Mouse (Mus musculus) liver, embryonic 11.5 days (tissue): ENCODE results near the gene Olfr854. TPM values are rescaled to one million over a fixed set of nuclear protein-coding genes. Genes with fewer than 3 reads are reported as not detected.

ENCODE experiments used
- ATAC-seq: fragments of 200-750 bp; cut with Nextera tagmentation; replicated peaks from 2 replicates; pipeline ENCODE4 v1.8.0; 2017; ENCODE audit warnings: moderate number of reproducible peaks, mild to moderate bottlenecking, moderate TSS enrichment, moderate library complexity; ENCODE audit not compliant: low FRiP score
- DNase-seq: peaks from one replicate; pipeline ENCODE4 v3.0.0-alpha.2; 2017; ENCODE audit warnings: low spot score
- H3K27ac ChIP-seq: fragments of 300-500 bp; sonication (generic); 2 replicates; pipeline ENCODE4 v1.5.1; 2014; ENCODE audit warnings: mild to moderate bottlenecking, low read depth, low read length, control low read depth
- H3K27me3 ChIP-seq: fragments of 300-500 bp; sonication (generic); replicated peaks from 2 replicates; pipeline ENCODE4 v1.6.1; 2014; ENCODE audit warnings: low read length, mixed read lengths; ENCODE audit not compliant: control insufficient read depth, insufficient read depth
- H3K36me3 ChIP-seq: fragments of 300-500 bp; sonication (generic); 2 replicates; pipeline ENCODE4 v1.6.1; 2014; ENCODE audit warnings: mild to moderate bottlenecking, low read length, moderate library complexity, mixed read lengths; ENCODE audit not compliant: control insufficient read depth, insufficient read depth
- H3K4me1 ChIP-seq: fragments of 300-500 bp; sonication (generic); replicated peaks from 2 replicates; pipeline ENCODE4 v1.6.1; 2014; ENCODE audit warnings: low read length, mixed read lengths; ENCODE audit not compliant: control insufficient read depth, insufficient read depth
- H3K4me2 ChIP-seq: fragments of 300-500 bp; sonication (generic); 2 replicates; pipeline ENCODE4 v1.6.1; 2014; ENCODE audit warnings: mild to moderate bottlenecking, control low read depth, moderate library complexity
- H3K4me3 ChIP-seq: fragments of 300-500 bp; sonication (generic); 2 replicates; pipeline ENCODE4 v1.5.1; 2014; ENCODE audit warnings: low read depth, low read length, control low read depth
- H3K9ac ChIP-seq: fragments of 300-500 bp; sonication (generic); 2 replicates; pipeline ENCODE4 v1.6.1; 2014; ENCODE audit warnings: low read depth, low read length, control low read depth
- H3K9me3 ChIP-seq: fragments of 300-500 bp; sonication (generic); 2 replicates; pipeline ENCODE4 v1.6.1; 2016; ENCODE audit warnings: low read length, inconsistent platforms, mixed read lengths; ENCODE audit not compliant: control insufficient read depth
- WGBS: fragments of 180-500 bp; shearing (Covaris S2); extraction: QIAGEN DNeasy Blood & Tissue Kit; methylation state at CpG from one replicate; pipeline ENCODE4 v1.1.7; 2014; 5-methylcytosine and 5-hydroxymethylcytosine counted together
- polyA plus RNA-seq: library from polyadenylated mRNA; unstranded; fragments of >200 nt; fragmentation: Nextera tagmentation; extraction: Ambion mirVana; gene quantifications from 2 replicates; pipeline ENCODE4 v1.2.1, GENCODE M21; 2014

The Olfr854 gene
- not detected in 2 replicates for polyA plus RNA-seq

DNA sequence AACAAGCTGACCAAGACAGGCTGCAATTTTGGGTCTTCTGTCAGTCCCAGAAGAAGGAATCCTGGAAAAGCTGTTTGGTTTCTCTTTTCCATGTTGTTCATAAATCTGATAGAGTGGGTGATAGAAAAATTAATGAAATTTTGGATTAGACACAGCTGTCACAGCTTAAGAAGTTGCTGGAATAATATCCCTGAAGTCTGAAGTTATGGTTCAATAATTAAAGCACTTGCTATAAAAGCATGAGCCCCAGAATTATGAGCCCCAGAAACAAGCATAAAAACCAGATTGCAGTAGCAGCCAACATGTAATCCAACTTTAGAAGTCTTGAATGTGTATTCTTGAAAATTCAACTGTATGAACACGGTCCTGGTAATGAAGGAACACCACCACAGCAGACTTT, at the start of gene Olfr854:
Olfr854 (minus strand) TSS at position 101 of the 400 bp plus-strand sequence.
- H3K36me3 ChIP-seq: no peaks in the 10 kb centered on the region
- no peak within 1 kb of the TSS for H3K4me2 ChIP-seq
- ATAC-seq (no peak), DNase-seq (no peak)
- H3K4me3 ChIP-seq: no peak within 1 kb of the TSS
- H3K27ac ChIP-seq: no peak within 1 kb of the TSS
- no peak within 1 kb of the TSS for H3K9ac ChIP-seq
- no peaks in the 10 kb centered on the region for H3K4me1 ChIP-seq
- H3K9me3 ChIP-seq: no peaks in the 10 kb centered on the region
- 59% methylated on average over 1 of the region's 1 CpGs for WGBS
- no peaks in the 10 kb centered on the region for H3K27me3 ChIP-seq

DNA sequence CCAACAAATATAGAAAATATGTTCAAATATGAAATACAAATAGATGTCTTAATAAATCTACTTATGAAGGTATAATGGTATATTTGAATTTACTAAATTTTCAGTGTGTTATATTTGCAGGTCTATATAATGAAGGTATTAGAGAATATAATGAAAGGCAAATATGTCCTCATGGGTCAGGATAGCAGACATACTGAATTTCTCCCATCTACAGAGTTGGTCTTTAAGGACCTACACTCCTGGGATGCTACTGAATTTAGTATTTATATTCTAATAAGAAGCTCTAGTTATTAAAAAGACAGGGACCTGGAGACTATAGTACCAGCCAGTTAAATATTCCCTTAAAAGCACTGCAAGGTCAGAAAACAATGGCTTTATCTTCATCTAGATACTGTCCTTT, 15.1 kb upstream of the Olfr854 start, which contains the start of gene Olfr855:
Olfr855 (plus strand) TSS at position 301 of the 400 bp plus-strand sequence.
- Histone ChIP-seq H3K4me2 (no peak within 1 kb of the TSS), H3K36me3 (no peaks in the 10 kb centered on the region), H3K9ac (no peak within 1 kb of the TSS), H3K27me3 (no peaks in the 10 kb centered on the region), H3K27ac (no peak within 1 kb of the TSS), H3K4me3 (no peak within 1 kb of the TSS), H3K9me3 (no peaks in the 10 kb centered on the region), H3K4me1 (no peaks in the 10 kb centered on the region)
- DNase-seq (no peak), ATAC-seq (no peak)

DNA sequence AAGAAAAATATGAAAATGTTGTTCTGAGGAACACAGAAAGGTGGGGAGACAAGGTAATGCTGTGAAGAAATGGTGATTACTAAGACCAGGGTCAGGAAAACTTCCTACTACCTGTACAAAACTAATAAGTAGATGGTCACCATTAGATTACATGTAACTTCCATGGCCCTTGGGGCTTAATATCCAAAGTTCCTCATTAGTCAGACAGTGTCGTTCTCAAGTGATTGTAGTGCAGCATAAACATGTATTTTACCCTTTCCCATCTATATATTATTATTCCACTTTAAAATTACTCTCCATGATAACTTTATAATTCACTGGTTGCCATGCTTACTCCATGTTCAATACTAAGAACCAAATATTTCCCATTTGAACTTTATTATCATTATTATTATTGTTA, 26.2 kb downstream of the Olfr854 start, which contains the start of gene Olfr853:
Olfr853 (minus strand) TSS at position 101 of the 400 bp plus-strand sequence.
- Histone ChIP-seq H3K9ac (no peak within 1 kb of the TSS), H3K9me3 (no peaks in the 10 kb centered on the region), H3K4me1 (no peaks in the 10 kb centered on the region), H3K4me3 (no peak within 1 kb of the TSS), H3K27me3 (no peaks in the 10 kb centered on the region), H3K36me3 (no peaks in the 10 kb centered on the region), H3K27ac (no peak within 1 kb of the TSS), H3K4me2 (no peak within 1 kb of the TSS)
- ATAC-seq (no peak), DNase-seq (no peak)
- WGBS: 73% methylated on average over 1 of the region's 1 CpGs

Other genes starting within 250 kb of the Olfr854 start
- gene Olfr845, start 230.9 kb downstream of the Olfr854 start, polyA plus RNA-seq: not detected in 2 replicates
- gene Olfr846, start 203.4 kb downstream of the Olfr854 start, polyA plus RNA-seq: not detected in 2 replicates
- gene Olfr847, start 188.7 kb downstream of the Olfr854 start, polyA plus RNA-seq: not detected in 2 replicates
- gene Olfr849, start 127.1 kb downstream of the Olfr854 start, polyA plus RNA-seq: not detected in 2 replicates
- not detected in 2 replicates for gene Olfr850, start 89.1 kb downstream of the Olfr854 start, polyA plus RNA-seq
- gene Olfr851, start 74.1 kb downstream of the Olfr854 start, polyA plus RNA-seq: not detected in 2 replicates
- gene Olfr853, start 26.3 kb downstream of the Olfr854 start, polyA plus RNA-seq: not detected in 2 replicates
- gene Olfr855, start 15.2 kb upstream of the Olfr854 start, polyA plus RNA-seq: not detected in 2 replicates
- gene Zfp317, start 54.7 kb upstream of the Olfr854 start, polyA plus RNA-seq: 23.7 and 28.4 TPM in 2 replicates
- not detected in 2 replicates for gene Olfr857, start 142.1 kb upstream of the Olfr854 start, polyA plus RNA-seq
- gene Olfr58, start 212.9 kb upstream of the Olfr854 start, polyA plus RNA-seq: not detected in 2 replicates
- gene Olfr859, start 237.5 kb upstream of the Olfr854 start, polyA plus RNA-seq: not detected in 2 replicates